Mouse (Mus musculus) liver, postnatal 0 days (tissue): ENCODE data around the gene Myh7b. TPM values are rescaled to one million over a fixed set of nuclear protein-coding genes. Genes with fewer than 3 reads are reported as not detected.
A peak's percentile ranks its signal among the peaks of the same experiment; 100 is the strongest.

Experiments used
- ATAC-seq: fragments of 200-750 bp; cut with Nextera tagmentation; 2 replicates; pipeline ENCODE4 v1.8.0; 2017; ENCODE audit warnings: mild to moderate bottlenecking, moderate library complexity
- DNase-seq: peaks from one replicate; pipeline ENCODE4 v3.0.0-alpha.2; 2016
- H3K27ac ChIP-seq: fragments of 300-500 bp; sonication (generic); 2 replicates; pipeline ENCODE4 v1.5.1; 2014; ENCODE audit warnings: antibody characterized with exemption, moderate library complexity, mild to moderate bottlenecking, low read depth
- H3K27me3 ChIP-seq: fragments of 300-500 bp; sonication (generic); 2 replicates; pipeline ENCODE4 v1.6.1; 2014; ENCODE audit warnings: low read length, control low read depth, mixed read lengths; ENCODE audit not compliant: insufficient read depth
- H3K36me3 ChIP-seq: fragments of 300-500 bp; sonication (generic); replicated peaks from 2 replicates; pipeline ENCODE4 v1.6.1; 2014; ENCODE audit warnings: mild to moderate bottlenecking, control low read depth, low read length, moderate library complexity, mixed read lengths; ENCODE audit not compliant: insufficient read depth
- H3K4me1 ChIP-seq: fragments of 300-500 bp; sonication (generic); 2 replicates; pipeline ENCODE4 v1.6.1; 2014; ENCODE audit warnings: antibody characterized with exemption, mild to moderate bottlenecking, control low read depth; ENCODE audit not compliant: insufficient read depth
- H3K4me2 ChIP-seq: fragments of 300-500 bp; sonication (generic); 2 replicates; pipeline ENCODE4 v1.6.1; 2014; ENCODE audit warnings: low read depth, mild to moderate bottlenecking, low read length, moderate library complexity, mixed read lengths
- H3K4me3 ChIP-seq: fragments of 300-500 bp; sonication (generic); 2 replicates; pipeline ENCODE4 v1.5.1; 2014; ENCODE audit warnings: low read depth, low read length
- H3K9ac ChIP-seq: fragments of 300-500 bp; sonication (generic); replicated peaks from 2 replicates; pipeline ENCODE4 v1.6.1; 2014; ENCODE audit warnings: mild to moderate bottlenecking, moderate library complexity
- H3K9me3 ChIP-seq: fragments of 300-500 bp; sonication (generic); 2 replicates; pipeline ENCODE4 v1.6.1; 2016; ENCODE audit warnings: mild to moderate bottlenecking, control low read depth, low read length, mixed read lengths
- CTCF ChIP-seq: sonication (generic); IDR thresholded peaks from 2 replicates; pipeline ENCODE4 v1.5.1; 2016; ENCODE audit warnings: antibody characterized with exemption, low read depth
- EP300 ChIP-seq: IDR thresholded peaks from 2 replicates; pipeline ENCODE4 v1.6.1; 2016; ENCODE audit warnings: antibody characterized with exemption, low read depth, mild to moderate bottlenecking
- WGBS: fragments of 180-500 bp; shearing (Covaris S2); extraction: QIAGEN DNeasy Blood & Tissue Kit; methylation state at CpG from one replicate; pipeline ENCODE4 v1.1.7; 2014; ENCODE audit not compliant: insufficient replicate concordance; 5-methylcytosine and 5-hydroxymethylcytosine counted together
- polyA plus RNA-seq: library from polyadenylated mRNA; unstranded; fragments of >200 nt; fragmentation: Nextera tagmentation; extraction: Ambion mirVana; gene quantifications from 2 replicates; pipeline ENCODE4 v1.2.1, GENCODE M21; 2015

The Myh7b gene
- polyA plus RNA-seq, 1 experiment from 2014 or later: 0.38 TPM

DNA sequence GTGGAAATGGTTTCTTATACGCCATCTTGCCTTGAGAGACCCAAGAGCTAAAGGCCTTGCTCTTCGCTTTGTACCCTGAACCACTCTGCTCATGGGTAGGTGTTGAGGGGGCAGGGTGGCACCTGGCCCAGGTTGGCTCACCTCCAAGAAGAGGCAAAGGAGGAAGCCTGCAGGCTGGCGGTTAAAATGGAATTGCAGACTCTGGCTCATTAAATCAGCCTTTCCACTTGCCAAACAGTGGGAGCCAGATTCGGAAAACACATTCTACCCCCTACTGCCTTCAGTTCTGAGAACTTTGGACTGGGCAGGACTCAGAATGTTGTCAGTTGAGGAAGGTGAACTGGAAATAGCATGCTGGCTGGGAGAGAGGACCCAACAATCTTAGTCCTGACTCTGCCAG is 36.3 kb upstream of the Myh7b start:
- no peaks in the 10 kb centered on the region for H3K9me3 ChIP-seq
- H3K4me1 ChIP-seq: peaks cover 3% of the 10 kb centered on the region; the same call in 1 of the 2 replicates
- no peaks in the 10 kb centered on the region for H3K27me3 ChIP-seq
- no peak overlapping the region for H3K9ac ChIP-seq
- peak; percentile 26 for DNase-seq
- no peak overlapping the region for H3K4me2 ChIP-seq
- H3K4me3 ChIP-seq: no peak overlapping the region
- H3K36me3 ChIP-seq: peaks cover 25% of the 10 kb centered on the region
- ATAC-seq: peak; percentile 44; the same call in 1 of the 2 replicates
- no peak overlapping the region for H3K27ac ChIP-seq
- 77% methylated on average over 4 of the region's 4 CpGs for WGBS
- no peak for TF ChIP-seq EP300
- TF ChIP-seq CTCF: no peak

GRCm38 (mm10) chr2:155576656-155577055 is 34.4 kb upstream of the Myh7b start:
- no peak overlapping the region for H3K9ac ChIP-seq
- no peak for DNase-seq
- ATAC-seq: no peak
- H3K36me3 ChIP-seq: peaks cover 29% of the 10 kb centered on the region
- no peak overlapping the region for H3K27ac ChIP-seq
- no peaks in the 10 kb centered on the region for H3K27me3 ChIP-seq
- WGBS: 90% methylated on average over 9 of the region's 9 CpGs
- no peak overlapping the region for H3K4me3 ChIP-seq
- no peaks in the 10 kb centered on the region for H3K9me3 ChIP-seq
- TF ChIP-seq EP300 (no peak), CTCF (no peak)
- no peak overlapping the region for H3K4me2 ChIP-seq
- H3K4me1 ChIP-seq: peaks cover 3% of the 10 kb centered on the region; the same call in 1 of the 2 replicates

DNA sequence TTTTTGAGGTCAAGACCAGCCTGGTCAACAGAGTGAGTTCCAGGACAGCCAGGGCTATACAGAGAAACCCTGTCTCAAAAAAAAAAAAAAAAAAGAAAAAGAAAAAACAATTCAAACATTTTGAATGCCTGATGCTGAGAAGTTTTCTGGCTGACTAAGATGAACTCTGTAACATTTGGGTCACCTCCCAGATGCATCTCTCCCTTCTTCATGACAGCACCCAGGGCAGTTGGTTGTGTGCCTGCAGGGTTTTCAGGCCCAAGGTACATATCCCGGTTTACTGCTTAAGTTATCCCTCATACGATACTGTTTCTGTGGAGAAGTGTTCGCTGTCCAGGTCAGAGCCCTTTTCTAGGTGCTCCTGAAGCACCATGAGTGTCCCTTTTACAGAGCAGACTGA is 30.7 kb upstream of the Myh7b start:
- DNase-seq: no peak
- H3K4me3 ChIP-seq: no peak overlapping the region

DNA sequence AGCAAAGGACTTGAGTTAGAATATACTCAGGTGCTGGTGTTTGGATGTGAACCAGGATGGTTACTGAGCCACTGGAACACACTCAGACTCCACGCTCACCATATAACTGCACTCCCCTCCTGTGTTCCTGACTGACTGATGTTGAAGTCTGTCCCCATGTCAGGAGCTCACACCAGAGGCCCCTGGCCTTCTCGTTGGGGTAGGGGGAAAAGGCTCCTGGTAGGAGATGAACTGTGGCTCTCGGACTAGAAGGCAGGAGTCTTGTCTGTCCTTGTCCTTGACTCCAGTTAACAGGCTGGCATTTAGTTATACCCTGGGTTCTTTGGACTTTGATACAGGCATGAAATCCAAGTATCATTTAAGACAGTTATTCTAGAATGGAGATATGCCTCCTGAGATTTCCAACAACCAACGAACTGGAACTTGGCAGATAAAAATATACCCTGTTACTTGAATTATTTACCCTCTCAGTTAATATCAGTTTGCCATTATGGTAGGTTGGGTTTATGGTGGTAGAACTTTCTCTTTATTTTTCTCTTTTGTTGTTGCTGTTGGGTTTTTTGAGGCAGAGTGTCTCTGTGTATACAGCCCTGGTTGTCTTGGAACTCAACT is 28.5 kb upstream of the Myh7b start:
- DNase-seq (no peak), ATAC-seq (no peak)
- TF ChIP-seq EP300: no peak
- TF ChIP-seq CTCF: no peak
- H3K27ac ChIP-seq: no peak overlapping the region
- no peak overlapping the region for H3K9ac ChIP-seq
- H3K4me1 ChIP-seq: 0 out of 2 replicates have a peak, but pooled peaks cover 7% of the 10 kb centered on the region
- H3K36me3 ChIP-seq: peaks cover 14% of the 10 kb centered on the region
- no peaks in the 10 kb centered on the region for H3K27me3 ChIP-seq
- no peak overlapping the region for H3K4me2 ChIP-seq
- H3K4me3 ChIP-seq: no peak overlapping the region
- WGBS: 71% methylated on average over 4 of the region's 4 CpGs
- no peaks in the 10 kb centered on the region for H3K9me3 ChIP-seq

More for the DNA sequence above, 30.7 kb upstream of the Myh7b start:
- peaks cover 21% of the 10 kb centered on the region for H3K36me3 ChIP-seq
- TF ChIP-seq EP300: no peak
- no peak overlapping the region for H3K27ac ChIP-seq
- 0 out of 2 replicates have a peak, but pooled peaks cover 4% of the 10 kb centered on the region for H3K4me1 ChIP-seq
- no peaks in the 10 kb centered on the region for H3K27me3 ChIP-seq
- no peak overlapping the region for H3K9ac ChIP-seq
- no peaks in the 10 kb centered on the region for H3K9me3 ChIP-seq
- H3K4me2 ChIP-seq: no peak overlapping the region
- 88% methylated on average over 3 of the region's 3 CpGs for WGBS
- ATAC-seq: no peak

GRCm38 (mm10) chr2:155582996-155583395 is 28.0 kb upstream of the Myh7b start:
- no peak overlapping the region for H3K4me3 ChIP-seq

GRCm38 (mm10) chr2:155583927-155584530 is 27.0 kb upstream of the Myh7b start:
- Histone ChIP-seq H3K4me1 (0 out of 2 replicates have a peak, but pooled peaks cover 7% of the 10 kb centered on the region), H3K4me3 (no peak overlapping the region), H3K27ac (no peak overlapping the region), H3K4me2 (no peak overlapping the region), H3K9me3 (no peaks in the 10 kb centered on the region), H3K27me3 (no peaks in the 10 kb centered on the region), H3K9ac (no peak overlapping the region), H3K36me3 (0 out of 2 replicates have a peak, but pooled peaks cover 9% of the 10 kb centered on the region)
- ATAC-seq (no peak; the same call in 1 of the 2 replicates), DNase-seq (peak; percentile 61)
- WGBS: 56% methylated on average over 5 of the region's 5 CpGs
- peak; percentile 93 for TF ChIP-seq CTCF
- TF ChIP-seq EP300: no peak

More at GRCm38 (mm10) chr2:155582996-155583395, 28.0 kb upstream of the Myh7b start:
- Histone ChIP-seq H3K27ac (no peak overlapping the region), H3K27me3 (no peaks in the 10 kb centered on the region), H3K36me3 (peaks cover 13% of the 10 kb centered on the region), H3K4me2 (no peak overlapping the region), H3K9me3 (no peaks in the 10 kb centered on the region), H3K4me1 (0 out of 2 replicates have a peak, but pooled peaks cover 7% of the 10 kb centered on the region), H3K9ac (no peak overlapping the region)
- TF ChIP-seq CTCF (no peak), EP300 (no peak)
- WGBS: 91% methylated on average over 5 of the region's 5 CpGs
- ATAC-seq: no peak
- DNase-seq: no peak
